Mouse (Mus musculus) heart, postnatal 4 days (tissue): ENCODE measurements around the gene Magix. TPM values are rescaled to one million over a fixed set of nuclear protein-coding genes. Genes with fewer than 3 reads are reported as not detected.

Experiments
- DNase-seq: peaks from one replicate; pipeline ENCODE4 v3.0.0; 2021
- total RNA-seq, 2 experiments: library from RNA; stranded (reverse); gene quantifications; 2 replicates each; pipeline ENCODE4 v1.2.3; 2021

Magix gene
- total RNA-seq, 2 experiments from 2014 or later, result 2.3 to 2.7 TPM

DNA sequence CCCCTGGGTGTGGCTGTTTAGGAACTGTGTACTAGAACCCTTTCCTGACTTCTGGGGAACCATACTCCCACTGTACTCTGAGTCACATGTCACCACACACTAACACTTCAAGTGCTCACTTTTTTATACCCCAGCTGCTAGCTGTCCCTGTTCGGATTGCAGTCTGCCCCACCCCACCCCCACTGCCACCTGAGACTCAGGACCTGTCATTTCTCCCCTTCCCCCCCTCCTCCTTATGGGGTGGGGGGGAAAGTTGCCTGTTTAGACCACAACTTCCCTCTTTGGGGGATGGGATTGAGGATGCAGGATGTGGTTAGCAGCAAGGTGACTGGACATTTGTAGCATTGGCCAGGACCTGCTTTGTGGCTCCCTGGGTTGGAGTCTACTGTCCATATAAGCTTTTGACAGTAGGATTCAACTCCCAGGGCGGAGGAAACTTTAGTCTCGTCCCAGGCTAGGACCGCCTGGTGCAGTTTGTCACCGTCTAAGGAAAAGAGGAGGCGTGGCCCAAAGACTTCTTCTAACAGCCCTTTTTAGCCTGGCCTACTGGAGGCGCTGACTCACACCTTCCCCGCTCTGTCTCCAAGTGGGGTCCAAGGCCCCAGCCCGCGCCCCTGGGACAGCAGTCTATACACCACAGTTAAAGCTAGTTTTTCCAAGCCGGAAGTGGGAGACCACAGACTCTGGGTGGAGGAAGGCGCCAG lies 7.3 kb downstream of the Magix start:
- DNase-seq, result peak; percentile 17

DNA sequence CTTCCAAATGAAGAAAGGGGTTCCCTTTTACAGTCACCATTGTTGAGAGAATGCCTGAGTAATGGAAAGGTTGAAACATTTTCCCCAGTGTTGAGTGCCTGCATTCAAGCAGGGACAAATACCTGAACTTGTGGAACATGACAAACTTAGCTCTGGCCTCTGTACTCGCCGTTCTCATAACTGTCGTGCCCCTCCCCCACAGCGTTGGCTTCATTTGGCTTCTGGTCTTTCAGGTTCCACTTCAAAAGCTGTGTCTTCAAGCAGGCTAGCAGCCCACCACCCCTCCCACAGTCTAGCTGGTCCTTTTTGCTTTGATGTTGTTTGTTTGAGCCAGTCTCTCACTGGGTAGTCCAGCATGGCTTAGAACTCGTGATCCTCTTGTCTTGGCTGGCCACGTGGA lies 8.3 kb downstream of the Magix start:
- DNase-seq, result no peak

DNA sequence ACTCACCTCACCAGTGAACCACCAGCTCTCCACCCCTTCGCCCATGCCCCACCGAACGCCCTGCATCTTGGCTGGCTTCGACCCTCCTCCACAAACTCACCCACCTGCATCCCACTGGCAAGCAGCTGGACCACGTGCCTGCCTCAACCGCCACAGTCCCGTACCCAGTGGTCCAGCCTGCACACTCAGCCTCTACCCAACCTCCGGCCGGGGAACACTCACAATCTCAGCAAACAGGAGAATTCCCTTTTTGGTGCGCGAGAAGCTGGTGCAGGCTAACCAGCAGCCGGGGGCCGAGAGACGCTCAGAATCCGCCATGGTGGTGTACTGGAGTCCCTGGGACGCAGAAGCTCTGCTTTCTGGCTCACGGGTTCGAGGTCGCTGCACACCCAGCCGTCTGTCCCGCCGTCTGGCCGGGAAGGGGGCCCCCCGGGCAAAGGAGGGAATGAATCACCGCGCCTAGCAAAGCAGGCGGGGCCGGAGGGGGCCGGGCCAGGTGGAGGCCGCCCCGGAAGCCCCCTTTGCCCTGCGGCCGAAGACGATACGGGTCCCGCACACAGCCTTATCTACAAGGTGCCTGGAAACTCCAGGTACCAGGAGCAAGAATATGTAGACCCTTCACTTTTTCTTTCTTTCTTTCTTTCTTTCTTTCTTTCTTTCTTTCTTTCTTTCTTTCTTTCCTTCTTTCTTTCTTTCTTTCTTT lies 10.0 kb downstream of the Magix start, which contains the start of gene Plp2:
Gene Plp2, minus strand, starts transcription at position 470 of the 703 bp plus-strand sequence.
- DNase-seq, result peak; percentile 53

DNA sequence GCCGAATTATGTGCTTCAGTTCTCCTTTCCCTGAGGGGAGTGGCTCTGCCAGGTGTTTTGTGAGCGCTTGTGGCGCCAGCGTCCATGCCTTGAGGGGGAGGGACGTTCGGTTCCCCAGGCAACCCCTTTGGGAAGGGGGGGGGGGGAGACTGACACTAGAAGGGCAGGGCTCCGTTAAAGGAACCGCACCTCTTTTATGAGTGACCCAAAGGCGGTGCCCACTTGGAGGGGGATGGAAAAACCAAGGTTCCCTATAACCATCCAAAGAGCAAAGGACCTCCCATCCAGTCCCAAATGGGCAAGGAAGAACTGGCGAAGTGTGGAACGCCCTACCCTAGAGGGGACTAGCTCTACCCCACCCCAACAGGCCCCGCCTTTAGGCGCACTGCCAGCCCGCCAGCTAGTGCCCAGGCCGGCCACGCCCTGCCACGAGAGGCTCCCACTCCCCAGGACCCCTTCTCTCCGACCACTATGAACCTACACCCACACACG lies 10.6 kb downstream of the Magix start:
- DNase-seq, result peak; percentile 80

DNA sequence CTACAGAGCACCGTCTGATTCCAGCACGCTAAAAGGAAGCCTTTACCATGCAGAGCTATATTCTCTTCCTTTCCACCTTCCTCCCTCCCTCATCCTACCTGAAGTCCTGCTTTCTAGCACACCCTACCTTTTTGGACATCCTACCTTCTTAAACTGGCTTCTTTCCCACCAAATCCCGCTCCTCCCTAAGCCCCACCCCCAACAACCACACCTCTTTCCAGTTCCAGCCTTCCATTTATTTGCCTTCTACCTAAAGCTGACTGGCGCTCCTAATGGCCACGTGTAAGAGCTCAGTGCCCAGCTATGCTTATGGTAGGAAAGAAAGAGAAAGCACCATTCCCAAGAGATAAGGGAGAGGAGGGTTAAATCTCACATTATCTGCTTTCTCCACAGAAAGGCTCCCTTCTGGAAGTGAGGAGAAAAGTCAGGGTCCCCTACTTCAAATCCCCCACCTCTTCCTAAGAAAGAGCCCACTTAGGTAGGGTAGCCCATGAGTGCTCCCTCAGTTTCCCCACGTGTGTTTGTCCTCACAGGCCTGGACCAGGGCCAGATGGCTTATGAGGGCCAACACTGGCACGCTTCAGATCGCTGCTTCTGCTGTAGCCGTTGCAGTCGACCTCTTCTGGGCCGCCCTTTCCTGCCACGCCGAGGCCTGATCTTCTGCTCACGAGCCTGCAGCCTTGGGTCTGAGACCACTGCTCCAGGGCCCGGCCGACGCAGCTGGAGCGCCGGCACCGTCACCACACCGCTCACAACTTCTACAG lies 15.1 kb downstream of the Magix start:
- no peak for DNase-seq

DNA sequence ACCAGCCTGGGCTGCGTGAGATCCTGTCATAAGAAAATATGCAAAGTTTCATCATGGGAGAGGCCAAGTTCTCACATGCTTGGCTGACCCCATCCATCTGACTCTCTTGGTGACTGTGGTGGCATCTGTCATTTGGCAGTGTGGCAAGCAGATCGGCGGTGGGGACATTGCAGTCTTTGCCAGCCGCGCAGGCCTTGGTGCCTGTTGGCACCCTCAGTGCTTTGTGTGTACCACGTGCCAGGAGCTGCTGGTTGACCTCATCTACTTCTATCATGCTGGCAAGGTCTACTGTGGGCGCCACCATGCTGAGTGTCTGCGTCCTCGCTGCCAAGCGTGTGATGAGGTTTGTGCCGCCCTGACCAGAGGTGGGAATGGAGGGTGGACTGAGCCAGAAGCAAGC lies 16.3 kb downstream of the Magix start:
- DNase-seq, result no peak

DNA sequence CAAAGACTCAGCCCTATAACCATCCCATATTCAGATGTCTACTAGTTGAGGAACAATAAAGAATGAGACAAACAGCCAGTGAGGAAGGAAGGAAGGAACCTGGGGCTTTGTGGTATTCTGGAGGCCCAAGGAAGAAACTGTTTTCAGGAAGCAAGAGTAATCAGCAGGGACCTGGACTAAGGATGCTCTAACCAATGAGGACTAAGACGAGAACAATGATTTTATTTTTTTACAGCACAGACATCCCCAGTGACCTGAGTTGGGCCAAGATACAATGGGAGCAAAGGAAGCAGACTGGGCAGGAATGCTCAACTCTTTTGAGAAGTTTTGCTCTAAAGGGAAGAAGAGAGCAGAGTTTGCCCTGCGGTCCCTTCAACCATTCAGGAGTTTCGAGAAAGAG lies 18.1 kb downstream of the Magix start:
- no peak for DNase-seq

DNA sequence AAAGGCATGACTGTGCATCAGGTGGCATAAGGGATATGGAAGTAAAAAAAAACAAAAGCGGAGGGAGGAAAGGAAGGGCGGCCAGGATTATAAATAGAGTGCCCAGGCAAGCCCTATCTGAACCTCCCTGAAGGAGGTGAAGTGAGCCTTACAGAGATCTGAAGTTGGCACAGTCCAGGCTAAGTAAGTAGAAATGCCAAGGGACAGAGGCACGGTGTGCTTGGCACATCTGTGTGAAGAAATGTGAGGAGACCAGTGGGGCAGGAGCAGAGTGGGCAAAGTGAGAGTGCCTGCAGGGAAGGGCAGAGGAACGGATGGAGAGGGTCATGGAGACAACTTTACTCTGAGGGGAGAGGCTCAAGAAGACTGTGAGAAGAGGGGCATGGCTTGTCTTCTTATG lies 20.0 kb downstream of the Magix start:
- DNase-seq, result no peak

DNA sequence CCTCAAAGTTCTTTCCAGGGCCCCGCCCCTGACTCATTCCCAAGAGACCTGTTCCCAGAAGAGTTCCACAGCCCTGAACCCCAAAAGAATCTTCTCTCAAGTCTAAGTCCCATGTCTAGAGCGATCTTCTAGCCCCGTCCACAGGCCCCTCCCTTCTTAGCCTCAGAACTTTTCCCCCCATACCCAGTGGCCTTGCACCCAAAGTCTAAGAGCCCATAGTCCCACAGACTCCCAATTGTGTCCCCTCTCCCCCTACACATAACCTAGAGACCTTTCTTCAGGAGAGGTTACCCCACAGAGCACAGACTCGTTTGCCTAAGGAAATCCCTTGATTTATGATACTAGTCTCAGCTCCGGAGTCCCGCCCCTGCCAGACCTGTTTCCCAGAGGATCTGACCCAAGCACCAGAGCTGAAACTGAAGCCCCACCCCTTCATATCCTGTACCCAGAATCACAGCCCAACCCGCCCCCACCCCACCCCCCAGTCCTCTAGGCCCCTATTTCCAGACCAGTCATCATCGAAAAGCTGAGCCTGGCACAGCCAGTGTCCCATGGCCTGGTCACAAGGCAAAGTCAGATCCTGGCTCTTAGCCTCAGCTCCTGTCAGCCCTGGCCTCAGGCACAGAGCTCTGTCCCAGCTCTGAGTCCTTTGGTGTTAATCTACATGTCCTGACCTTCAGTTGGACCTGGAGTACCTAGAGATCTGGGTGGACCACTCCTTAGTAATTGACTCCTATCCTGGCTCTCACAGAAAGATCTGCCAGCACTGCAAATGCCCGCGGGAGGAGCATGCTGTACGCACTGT lies 22.1 kb downstream of the Magix start:
- peak; percentile 29 for DNase-seq

DNA sequence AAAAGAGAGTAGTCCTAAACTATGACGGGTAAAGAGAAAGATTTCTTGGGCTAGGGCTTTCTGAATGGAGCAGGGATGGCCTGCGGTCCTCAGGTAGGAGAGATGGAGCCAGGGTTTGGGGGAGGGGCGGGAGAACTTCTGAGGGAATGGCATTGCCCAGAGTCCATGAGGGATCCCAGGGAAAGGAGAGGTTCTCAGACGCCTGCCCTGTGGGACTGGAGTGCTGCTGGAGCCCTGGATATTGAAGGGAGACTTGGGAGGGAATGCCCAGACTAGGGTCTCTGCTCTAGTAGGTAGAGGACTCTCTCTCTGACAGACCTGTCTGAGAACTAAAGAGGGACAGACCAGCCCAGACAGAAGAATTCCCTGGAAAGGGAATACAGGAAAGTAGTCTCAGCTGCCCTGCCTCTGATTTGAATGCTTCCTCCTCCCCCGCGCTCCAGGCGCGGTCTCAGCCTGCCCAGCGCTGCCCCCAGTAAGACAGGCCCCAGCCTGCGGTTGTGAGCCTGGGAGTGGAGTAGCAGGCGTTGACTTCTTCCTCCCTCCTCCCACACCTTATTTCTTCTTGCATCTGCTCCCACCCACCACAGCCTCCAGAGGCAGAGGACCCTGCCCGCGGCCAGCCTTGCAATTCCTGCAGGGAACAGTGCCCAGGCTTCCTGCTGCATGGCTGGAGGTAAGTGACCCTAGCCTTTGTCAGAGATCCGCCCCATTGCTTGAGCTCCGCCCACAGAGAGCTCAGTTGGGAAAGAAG lies 22.8 kb downstream of the Magix start:
- peak; percentile 53 for DNase-seq

DNA sequence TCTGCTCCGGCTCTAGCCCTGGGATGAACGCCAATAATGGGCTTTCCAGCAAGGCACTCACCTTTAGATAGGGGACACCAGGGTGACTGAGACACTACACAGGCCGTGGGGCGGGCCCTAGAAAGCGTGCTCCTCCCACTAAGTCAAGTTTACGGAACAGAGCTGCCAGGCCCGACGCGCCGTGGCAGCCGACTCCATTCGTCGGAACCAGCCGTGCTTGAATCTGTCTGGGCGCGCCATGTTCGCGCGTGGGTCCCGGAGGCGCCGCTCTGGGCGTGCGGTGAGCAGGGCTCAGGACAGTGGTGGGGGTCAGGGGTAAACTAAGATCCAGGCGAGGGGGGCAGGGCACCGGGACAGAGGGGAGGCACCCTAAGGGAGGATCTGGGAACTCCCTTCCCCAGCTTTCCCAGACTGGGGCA lies 23.8 kb downstream of the Magix start, which contains the start of gene Prickle3:
Gene Prickle3, plus strand, starts transcription at position 40 of the 419 bp plus-strand sequence.
- peak; percentile 72 for DNase-seq

DNA sequence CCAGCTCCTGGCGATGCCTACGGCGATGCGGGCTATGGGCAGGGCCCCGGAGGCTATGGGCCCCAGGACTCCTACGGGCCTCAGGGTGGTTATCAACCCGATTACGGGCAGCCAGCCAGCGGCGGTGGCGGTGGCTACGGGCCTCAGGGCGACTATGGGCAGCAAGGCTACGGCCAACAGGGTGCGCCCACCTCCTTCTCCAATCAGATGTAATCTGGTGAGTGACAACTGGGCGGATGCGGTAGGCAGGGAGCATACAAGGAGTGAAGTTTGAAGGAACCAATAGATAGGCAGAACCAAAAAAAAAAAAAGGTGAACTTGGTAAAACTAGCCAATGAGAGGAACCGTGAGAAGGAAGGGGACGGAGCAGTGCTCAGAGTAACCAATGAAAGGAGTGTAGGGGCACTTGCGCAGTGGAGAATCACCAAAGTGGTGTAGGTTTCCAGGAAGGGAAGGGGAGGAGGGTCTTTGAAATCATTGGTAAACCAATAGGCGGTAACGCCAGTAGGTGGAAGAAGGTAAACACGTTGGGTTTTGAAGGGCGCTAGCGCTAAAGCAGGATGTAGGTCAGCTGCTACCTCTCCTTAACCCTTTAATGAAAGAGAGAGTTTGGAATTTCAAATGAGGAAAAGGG lies 32.3 kb downstream of the Magix start:
- DNase-seq, result peak; percentile 78

DNA sequence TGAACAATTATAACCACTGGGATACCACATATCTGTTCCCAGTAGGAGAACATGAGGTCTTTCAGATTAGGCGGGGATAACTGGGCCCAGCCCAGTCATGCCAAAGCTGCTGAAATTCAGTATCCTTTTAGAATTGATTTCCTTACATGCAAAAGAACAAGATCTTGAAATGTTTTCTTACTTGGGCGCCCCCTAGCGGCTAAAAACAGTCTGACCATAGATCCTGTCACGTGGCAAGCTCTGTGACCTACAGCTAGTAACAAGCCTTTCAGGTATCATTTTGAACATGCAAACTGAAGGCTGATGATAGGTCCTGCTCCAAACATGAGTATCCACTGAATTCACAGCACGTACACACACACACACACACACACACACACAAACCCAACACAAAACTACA lies 35.7 kb downstream of the Magix start:
- DNase-seq, result peak; percentile 80

DNA sequence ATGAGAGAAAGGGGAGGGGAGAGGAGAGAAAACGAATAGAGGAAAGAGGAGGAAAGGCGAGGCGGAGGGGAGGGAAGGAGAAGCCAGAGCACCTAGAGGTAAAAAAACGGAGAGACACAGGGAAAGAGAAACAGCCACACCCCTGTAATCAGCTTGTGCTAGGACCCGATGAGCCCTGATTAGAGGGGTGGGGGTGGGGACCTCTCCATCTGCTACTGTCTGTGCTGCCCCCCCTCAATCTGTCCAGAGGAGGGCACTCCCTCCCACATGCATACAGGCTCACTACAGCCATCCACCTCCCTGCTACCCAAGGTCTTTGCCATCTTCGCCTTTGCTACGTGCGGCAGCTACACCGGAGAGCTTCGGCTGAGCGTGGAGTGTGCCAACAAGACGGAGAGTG lies 40.3 kb downstream of the Magix start:
- DNase-seq, result no peak

DNA sequence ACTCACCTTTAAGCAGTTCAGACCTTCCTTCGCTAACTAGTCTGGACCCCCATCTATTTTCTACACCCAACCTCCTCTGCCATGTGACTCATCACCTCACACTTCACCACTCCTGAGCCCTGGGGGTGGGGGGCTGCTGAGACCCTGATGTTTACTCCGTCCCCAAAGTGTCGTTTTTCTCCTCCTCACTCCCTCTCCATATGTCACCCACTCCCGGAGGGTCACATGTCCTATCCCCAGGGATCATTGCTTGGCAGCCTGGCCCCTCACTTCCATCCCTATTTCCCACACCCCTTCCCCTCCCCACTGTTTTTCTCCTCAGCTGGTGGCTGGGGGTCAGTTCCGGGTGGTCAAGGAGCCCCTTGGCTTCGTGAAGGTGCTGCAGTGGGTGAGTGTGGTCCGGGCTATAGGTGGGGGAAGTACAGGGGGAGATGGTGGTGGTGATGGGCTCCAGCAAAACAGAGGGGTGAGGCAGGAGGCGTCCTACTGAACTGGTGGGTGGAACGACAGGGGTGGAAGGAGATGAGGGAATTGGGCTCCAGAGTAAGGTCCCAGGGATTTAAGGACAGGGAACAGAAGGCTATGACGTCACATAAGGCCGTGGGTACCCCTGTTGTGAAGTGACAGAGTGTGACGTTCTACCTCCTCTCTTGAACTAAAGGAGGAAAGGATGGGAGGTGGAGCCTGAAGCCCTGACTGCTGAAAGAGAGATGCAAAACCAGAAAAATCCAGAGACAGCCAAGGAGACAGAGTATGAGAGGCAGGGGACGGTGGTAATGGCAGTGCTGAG lies 41.3 kb downstream of the Magix start:
- DNase-seq, result no peak

DNA sequence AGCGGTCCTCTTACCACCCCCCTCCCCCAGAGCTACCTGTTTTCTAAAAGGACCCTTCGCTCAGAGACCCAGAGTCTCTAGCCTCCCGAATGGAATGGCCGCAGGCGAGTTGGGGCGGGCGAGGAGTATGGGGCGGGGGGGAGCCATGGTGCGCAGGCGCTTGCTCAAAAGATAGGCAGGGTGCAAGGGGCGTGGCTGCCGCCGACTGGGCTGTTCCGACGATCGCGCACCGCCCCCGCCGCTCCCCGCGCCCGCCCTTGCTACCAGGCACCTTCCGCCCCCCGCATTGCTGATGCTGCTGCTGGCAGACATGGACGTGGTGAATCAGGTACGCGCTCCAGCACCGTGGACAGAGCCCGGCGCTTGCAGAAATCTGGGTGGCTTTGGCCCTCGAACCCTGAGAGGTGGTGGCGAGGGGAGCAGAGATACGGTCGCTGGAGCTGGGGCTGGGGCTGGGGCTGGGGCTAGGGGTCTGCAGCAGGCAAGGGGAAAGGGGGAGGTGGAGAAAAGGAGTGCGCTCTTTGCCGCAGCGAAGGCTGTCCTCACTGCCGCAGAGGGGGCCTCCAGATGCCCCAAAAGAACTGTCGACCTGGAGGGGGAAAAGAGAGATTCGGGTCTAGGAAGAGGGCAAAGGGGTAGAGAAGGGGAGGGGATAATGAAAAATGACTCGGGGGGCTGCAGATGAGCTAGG lies 42.5 kb downstream of the Magix start, which contains the start of gene Syp:
Gene Syp, plus strand, starts transcription at position 71 of the 691 bp plus-strand sequence.
- DNase-seq, result peak; percentile 73

DNA sequence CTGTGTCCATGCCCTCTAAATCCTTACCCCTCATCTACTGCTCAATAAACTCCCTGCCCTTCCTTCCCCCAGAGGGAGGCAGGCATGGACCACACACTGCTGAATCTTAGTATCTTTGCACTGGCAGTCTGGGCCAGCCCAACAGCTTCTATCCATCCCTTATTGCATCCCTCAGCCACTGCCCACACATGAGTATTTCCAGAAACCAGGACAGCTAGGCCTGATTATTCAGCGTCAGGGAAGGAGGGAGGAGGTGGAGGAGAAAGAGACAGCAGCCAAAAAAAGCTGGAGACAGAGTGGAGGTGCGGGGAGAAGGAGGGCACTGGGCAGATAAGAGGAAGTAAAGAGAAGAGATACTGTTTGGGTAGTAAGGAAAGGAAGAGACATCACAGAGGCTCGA lies 46.0 kb downstream of the Magix start:
- DNase-seq, result no peak

DNA sequence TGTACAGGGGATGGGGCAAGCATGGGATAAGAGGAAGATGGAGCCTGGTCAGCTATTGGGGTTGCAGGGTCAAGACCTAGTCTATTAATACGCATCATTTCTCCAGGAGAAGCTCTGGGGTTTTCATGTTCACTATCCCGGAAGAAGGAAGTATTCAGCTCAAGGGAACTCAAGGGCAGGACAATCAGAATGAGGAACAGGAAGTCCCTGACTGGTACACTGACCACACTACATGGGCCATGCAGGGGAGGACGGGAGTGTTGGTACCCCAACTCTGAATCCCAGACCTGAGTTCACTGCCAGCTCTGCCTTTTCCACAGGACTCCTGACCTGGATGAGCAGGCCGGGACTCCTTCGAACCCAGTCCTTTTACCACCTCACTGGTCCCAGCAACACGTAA lies 48.5 kb downstream of the Magix start:
- no peak for DNase-seq
